Mouse (Mus musculus) heart, embryonic 16.5 days (tissue): Measurements from ENCODE around the gene Fnbp1l. TPM values are rescaled to one million over a fixed set of nuclear protein-coding genes. Genes with fewer than 3 reads are reported as not detected.

Experiments
- ATAC-seq: fragments of 200-750 bp; cut with Nextera tagmentation; replicated peaks from 2 replicates; pipeline ENCODE4 v1.8.0; 2017; ENCODE audit warnings: moderate number of reproducible peaks; ENCODE audit not compliant: insufficient read depth, low FRiP score; ENCODE audit errors: extremely low read depth
- H3K27ac ChIP-seq: fragments of 300-500 bp; sonication (generic); 2 replicates; pipeline ENCODE4 v1.5.1; 2014; ENCODE audit warnings: mild to moderate bottlenecking, low read length, control low read depth, moderate library complexity
- H3K27me3 ChIP-seq: fragments of 300-500 bp; sonication (generic); 2 replicates; pipeline ENCODE4 v1.6.1; 2014; ENCODE audit warnings: low read length, mixed read lengths; ENCODE audit not compliant: control insufficient read depth, insufficient read depth
- H3K36me3 ChIP-seq: fragments of 300-500 bp; sonication (generic); 2 replicates; pipeline ENCODE4 v1.6.1; 2014; ENCODE audit not compliant: control insufficient read depth, insufficient read depth
- H3K4me1 ChIP-seq: fragments of 300-500 bp; sonication (generic); 2 replicates; pipeline ENCODE4 v1.6.1; 2014; ENCODE audit warnings: low read length, mixed read lengths; ENCODE audit not compliant: control insufficient read depth, insufficient read depth
- H3K4me2 ChIP-seq: fragments of 300-500 bp; sonication (generic); 2 replicates; pipeline ENCODE4 v1.6.1; 2014; ENCODE audit warnings: low read depth, mild to moderate bottlenecking, control low read depth, low read length
- H3K4me3 ChIP-seq: fragments of 300-500 bp; sonication (generic); 2 replicates; pipeline ENCODE4 v1.5.1; 2014; ENCODE audit warnings: mild to moderate bottlenecking, control low read depth, low read length
- H3K9ac ChIP-seq: fragments of 300-500 bp; sonication (generic); 2 replicates; pipeline ENCODE4 v1.6.1; 2014; ENCODE audit warnings: low read length, control low read depth
- H3K9me3 ChIP-seq: fragments of 300-500 bp; sonication (generic); replicated peaks from 2 replicates; pipeline ENCODE4 v1.6.1; 2016; ENCODE audit warnings: low read length; ENCODE audit not compliant: control insufficient read depth
- WGBS: fragments of 180-500 bp; shearing (Covaris S2); extraction: QIAGEN DNeasy Blood & Tissue Kit; methylation state at CpG from one replicate; pipeline ENCODE4 v1.1.7; 2014; 5-methylcytosine and 5-hydroxymethylcytosine counted together
- polyA plus RNA-seq: library from polyadenylated mRNA; unstranded; fragments of >200 nt; fragmentation: Nextera tagmentation; extraction: Ambion mirVana; gene quantifications from 2 replicates; pipeline ENCODE4 v1.2.1, GENCODE M21; 2015

Gene Fnbp1l
- polyA plus RNA-seq, 1 experiment from 2014 or later, result 22.9 TPM

DNA sequence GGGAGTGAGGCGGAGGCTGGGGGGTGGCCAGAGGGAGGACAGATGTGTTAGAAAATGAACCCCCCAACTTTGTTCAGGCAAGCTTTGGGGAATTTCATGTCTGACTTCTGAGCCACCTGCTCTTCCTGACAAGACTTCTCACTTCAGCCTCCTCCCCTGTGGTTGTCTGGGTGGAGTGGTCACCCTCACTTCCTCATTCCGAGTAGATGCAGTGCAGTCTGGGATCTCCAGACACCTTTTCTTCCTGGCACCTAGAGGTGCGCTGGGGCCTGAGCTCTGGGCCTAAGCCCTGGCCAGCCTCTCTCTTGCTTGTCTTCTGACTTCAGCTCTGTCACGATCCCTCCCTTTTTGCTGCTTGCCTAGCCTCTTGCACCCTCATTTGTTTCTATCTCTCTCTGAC is 98.6 kb downstream of the Fnbp1l start:
- Histone ChIP-seq H3K27ac (no peak overlapping the region), H3K4me2 (no peak overlapping the region), H3K9ac (no peak overlapping the region), H3K9me3 (no peaks in the 10 kb centered on the region), H3K4me3 (no peak overlapping the region), H3K27me3 (no peaks in the 10 kb centered on the region), H3K4me1 (peaks cover 12% of the 10 kb centered on the region; the same call in 1 of the 2 replicates), H3K36me3 (no peaks in the 10 kb centered on the region)
- no peak for ATAC-seq
- WGBS, result 81% methylated on average over 4 of the region's 4 CpGs

DNA sequence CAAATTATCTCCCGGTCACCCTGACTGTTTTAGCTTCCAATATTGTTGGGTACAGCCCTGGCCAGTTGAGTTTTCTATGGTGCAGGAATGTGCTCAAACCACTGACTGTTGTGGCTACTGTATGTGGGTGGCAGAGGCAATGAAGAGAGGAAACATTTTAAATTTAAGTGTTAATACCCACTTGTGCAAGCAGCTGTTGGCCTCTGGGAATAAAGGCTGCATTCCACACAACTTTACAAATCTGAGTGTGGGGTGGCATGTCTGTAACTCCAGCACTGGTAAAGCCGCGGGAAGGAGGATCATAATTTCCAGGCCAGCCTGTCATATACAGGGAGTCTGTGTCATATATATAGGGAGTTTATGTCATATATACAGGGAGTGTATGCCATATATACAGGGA is 99.2 kb downstream of the Fnbp1l start:
- no peaks in the 10 kb centered on the region for H3K27me3 ChIP-seq
- 86% methylated on average over 3 of the region's 3 CpGs for whole genome bisulfite sequencing
- no peaks in the 10 kb centered on the region for H3K9me3 ChIP-seq
- H3K4me1 ChIP-seq, result peaks cover 16% of the 10 kb centered on the region; the same call in 1 of the 2 replicates
- no peak overlapping the region for H3K27ac ChIP-seq
- H3K4me2 ChIP-seq, result no peak overlapping the region
- no peak for ATAC-seq
- H3K9ac ChIP-seq, result no peak overlapping the region
- H3K4me3 ChIP-seq, result no peak overlapping the region
- no peaks in the 10 kb centered on the region for H3K36me3 ChIP-seq

DNA sequence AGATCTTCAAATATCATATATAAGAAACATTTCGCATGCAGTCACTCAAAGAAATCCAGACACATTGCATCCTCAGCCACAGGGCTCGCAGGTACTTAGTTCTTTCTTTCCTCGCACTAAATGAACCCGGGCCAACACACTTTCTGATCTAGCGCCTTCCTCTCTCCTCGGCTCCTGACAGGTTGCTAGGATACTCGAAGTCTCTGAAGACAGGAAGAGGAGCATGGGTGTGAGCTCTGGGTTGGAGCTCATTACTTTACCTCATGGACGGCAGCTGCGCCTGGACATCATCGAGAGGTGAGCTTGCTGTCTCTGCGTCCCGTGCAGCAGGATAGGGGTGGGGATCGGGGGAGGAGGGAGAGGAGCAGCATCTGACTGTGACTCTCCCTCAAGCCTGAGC is 100.4 kb downstream of the Fnbp1l start:
- 58% methylated on average over 13 of the region's 13 CpGs for WGBS
- H3K4me2 ChIP-seq, result no peak overlapping the region

DNA sequence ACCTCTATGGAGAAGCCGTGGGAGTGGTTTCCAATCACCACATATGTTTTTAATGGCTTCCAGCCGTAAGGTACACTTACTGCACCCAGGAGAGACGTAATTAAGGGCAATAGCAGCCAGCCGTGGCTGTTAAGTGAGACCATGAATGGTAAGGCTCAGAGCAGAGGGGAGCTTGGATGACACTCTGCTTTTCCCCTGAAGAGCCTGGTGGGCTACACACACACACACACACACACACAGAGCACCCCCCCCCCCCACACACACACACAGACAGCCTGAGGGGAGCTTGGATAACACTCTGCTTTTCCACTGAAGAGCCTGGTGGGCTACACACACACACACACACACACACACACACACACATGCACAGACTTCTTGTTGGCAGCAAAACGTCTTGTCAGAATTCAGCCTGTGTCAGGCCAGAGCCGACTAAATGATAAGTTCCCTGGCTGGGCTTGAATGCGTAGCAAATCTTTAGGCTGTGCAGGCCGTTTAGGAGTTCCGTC is 101.2 kb downstream of the Fnbp1l start:
- Histone ChIP-seq H3K9me3 (no peaks in the 10 kb centered on the region), H3K9ac (no peak overlapping the region), H3K4me2 (no peak overlapping the region), H3K27ac (no peak overlapping the region), H3K36me3 (no peaks in the 10 kb centered on the region), H3K4me1 (peaks cover 17% of the 10 kb centered on the region; the same call in 1 of the 2 replicates), H3K4me3 (no peak overlapping the region), H3K27me3 (no peaks in the 10 kb centered on the region)
- 0 out of 2 replicates have a peak, but pooled peaks have one; percentile 38 for ATAC-seq
- WGBS, result 47% methylated on average over 9 of the region's 9 CpGs

More for the DNA sequence above, 100.4 kb downstream of the Fnbp1l start:
- H3K4me1 ChIP-seq, result peaks cover 17% of the 10 kb centered on the region; the same call in 1 of the 2 replicates
- no peaks in the 10 kb centered on the region for H3K9me3 ChIP-seq
- H3K27me3 ChIP-seq, result no peaks in the 10 kb centered on the region
- no peak overlapping the region for H3K9ac ChIP-seq
- no peak overlapping the region for H3K27ac ChIP-seq
- ATAC-seq, result no peak
- no peaks in the 10 kb centered on the region for H3K36me3 ChIP-seq
- H3K4me3 ChIP-seq, result no peak overlapping the region

DNA sequence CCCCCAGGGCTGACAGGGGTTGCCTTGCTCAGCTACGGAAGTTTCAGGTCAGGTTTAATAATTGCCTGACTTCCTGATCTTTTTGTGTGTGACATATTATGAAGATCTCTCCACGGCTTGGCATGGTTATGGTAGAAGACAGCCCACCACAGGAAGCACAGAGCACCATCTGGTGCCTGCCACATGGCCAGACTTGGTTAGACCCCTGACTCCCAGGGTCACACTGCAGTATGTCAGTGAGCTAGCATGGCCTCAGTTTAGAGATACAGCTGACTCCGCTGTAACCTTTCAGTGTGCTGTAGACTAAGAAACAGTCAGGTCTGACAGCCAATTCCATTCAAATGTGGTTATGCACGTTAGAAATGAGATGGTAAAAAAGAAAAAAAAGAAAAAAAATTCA is 101.8 kb downstream of the Fnbp1l start:
- Histone ChIP-seq H3K9ac (no peak overlapping the region), H3K27ac (no peak overlapping the region), H3K36me3 (no peaks in the 10 kb centered on the region), H3K4me3 (no peak overlapping the region), H3K27me3 (no peaks in the 10 kb centered on the region), H3K9me3 (no peaks in the 10 kb centered on the region), H3K4me2 (no peak overlapping the region), H3K4me1 (peaks cover 17% of the 10 kb centered on the region; the same call in 1 of the 2 replicates)
- no peak for ATAC-seq
- WGBS, result 73% methylated on average over 4 of the region's 4 CpGs

DNA sequence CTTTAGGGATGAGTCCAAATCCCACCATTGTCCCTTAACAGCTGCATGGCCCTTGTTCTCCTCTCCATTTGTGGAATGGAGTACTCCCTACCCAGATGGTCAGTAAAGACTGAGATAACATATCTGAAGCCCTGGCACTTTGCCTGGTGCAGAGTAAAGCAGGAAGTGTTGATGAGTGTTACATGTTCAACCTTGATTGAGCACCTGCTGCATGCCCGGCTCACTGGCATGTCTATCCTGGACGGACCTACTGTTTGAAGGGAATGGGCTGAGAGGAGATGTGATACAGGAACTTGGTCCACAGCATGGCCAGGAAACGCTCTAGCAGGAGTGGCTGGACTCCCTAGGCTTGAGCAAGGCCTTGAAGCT is 103.2 kb downstream of the Fnbp1l start:
- H3K4me3 ChIP-seq, result no peak overlapping the region
- ATAC-seq, result no peak
- WGBS, result 50% methylated on average over 3 of the region's 3 CpGs
- no peak overlapping the region for H3K9ac ChIP-seq
- H3K4me2 ChIP-seq, result no peak overlapping the region
- H3K4me1 ChIP-seq, result peaks cover 19% of the 10 kb centered on the region; the same call in 1 of the 2 replicates
- H3K9me3 ChIP-seq, result no peaks in the 10 kb centered on the region
- H3K27ac ChIP-seq, result no peak overlapping the region
- H3K27me3 ChIP-seq, result no peaks in the 10 kb centered on the region
- H3K36me3 ChIP-seq, result no peaks in the 10 kb centered on the region

DNA sequence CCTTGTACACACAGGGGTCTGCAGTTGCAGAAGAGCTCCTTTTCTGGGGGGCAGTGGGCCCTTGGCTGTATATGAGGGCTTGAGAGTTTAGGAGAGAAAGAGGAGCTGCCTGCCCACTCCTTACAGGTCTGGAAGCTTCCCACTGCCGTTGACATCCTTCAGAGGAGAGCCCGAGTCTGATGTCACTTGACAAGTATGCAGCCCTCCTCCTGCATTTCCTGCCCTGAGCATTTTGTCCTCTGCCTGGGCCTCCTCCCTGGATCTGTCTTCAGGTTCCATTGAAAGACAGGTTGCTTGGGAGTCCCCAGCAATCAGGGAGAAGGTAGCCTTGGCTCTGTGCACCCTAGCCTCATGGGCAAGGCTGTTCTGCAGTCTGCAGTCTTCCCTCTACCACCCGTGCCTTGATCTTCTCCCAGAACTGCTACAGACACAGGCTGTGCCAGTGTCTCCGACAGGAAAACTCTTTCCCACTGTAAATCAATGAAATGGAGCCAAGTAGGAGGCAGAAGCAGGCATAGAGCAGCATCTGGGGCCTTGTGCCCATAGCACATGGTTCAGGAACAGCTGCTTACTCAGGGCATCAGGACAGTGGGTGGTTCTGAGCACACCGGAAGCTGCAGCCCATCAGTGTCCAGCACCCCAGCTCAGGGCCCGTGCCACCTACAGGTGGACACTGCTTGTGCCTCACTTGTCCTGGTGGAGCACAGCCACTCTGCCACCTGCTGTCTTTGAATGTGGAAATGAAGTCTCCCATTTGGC is 103.8 kb downstream of the Fnbp1l start:
- Histone ChIP-seq H3K4me2 (no peak overlapping the region), H3K36me3 (no peaks in the 10 kb centered on the region), H3K4me3 (no peak overlapping the region), H3K9ac (no peak overlapping the region), H3K4me1 (peaks cover 19% of the 10 kb centered on the region; the same call in 1 of the 2 replicates), H3K9me3 (no peaks in the 10 kb centered on the region), H3K27me3 (no peaks in the 10 kb centered on the region), H3K27ac (no peak overlapping the region)
- no peak for ATAC-seq
- 57% methylated on average over 6 of the region's 6 CpGs for WGBS

DNA sequence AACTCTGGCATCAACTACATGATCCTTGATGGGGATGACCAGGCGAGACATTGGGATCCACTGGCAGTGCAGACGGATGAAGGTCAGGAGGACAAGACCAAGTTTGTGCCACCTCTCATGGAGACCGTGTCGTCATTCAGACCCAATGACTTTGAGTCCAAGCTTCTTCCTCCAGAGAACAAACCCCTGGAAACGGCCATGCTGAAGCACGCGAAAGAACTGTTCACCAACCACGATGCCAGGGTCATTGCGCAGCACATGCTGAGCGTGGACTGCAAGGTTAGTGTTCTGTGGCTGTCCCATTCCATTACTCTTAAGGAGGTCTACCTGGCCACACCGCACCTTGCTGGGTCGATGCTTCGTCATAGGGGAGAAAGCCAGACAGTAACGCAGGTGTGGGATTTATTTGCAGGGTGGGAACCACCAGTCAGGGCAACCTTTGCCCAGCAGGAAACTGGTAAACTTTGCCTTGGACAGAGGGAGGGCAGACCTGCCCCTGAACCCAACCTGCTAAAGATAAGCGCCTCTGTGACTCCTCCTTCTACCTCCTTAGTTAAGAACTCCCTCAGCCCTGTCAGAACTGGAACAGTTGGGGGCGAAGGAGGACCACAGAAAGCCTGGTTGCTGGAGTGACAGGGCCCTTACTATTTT is 106.7 kb downstream of the Fnbp1l start:
- no peak overlapping the region for H3K4me2 ChIP-seq
- peaks cover 26% of the 10 kb centered on the region for H3K4me1 ChIP-seq
- no peak overlapping the region for H3K4me3 ChIP-seq
- H3K27ac ChIP-seq, result no peak overlapping the region
- no peak overlapping the region for H3K9ac ChIP-seq
- no peak for ATAC-seq
- H3K36me3 ChIP-seq, result no peaks in the 10 kb centered on the region
- H3K27me3 ChIP-seq, result no peaks in the 10 kb centered on the region
- WGBS, result 90% methylated on average over 16 of the region's 16 CpGs
- no peaks in the 10 kb centered on the region for H3K9me3 ChIP-seq
